Comparison of ENCODE assay signal across 14 mouse cellular contexts in the genomic region with DNA sequence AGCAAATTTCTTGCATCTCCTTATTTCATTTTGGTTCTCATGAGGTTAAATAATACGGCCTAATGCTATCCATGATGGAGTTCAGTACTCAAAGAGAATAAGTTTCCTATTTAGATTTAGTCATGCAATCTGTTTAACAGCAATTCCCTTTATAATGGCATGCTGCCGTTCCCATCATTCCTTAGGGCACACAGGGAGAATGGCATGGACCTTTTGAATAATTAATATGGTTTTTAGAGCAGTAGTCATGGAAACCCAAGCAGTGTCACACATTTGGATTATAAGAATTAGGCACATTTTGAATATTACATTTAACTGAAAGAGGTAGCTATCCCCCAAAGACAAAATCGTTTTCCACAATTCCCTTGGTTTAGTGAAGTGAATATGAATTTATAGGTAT.
"Had no signal": no experiment of that assay in that cellular context is flagged by ENCODE, and none has a peak within 500 bp of the region (broad histone marks: within the 10 kb centered on the region; RNA-seq: fewer than 3 reads in every experiment).

No protein-coding gene starts in this region.

- H3K4me2 ChIP-seq: limb, embryonic 12.5 days; limb, embryonic 15.5 days; liver, embryonic 11.5 days; lung, embryonic 14.5 days had no signal

- H3K9ac ChIP-seq: limb, embryonic 12.5 days; limb, embryonic 15.5 days; liver, embryonic 14.5 days; liver, postnatal 0 days; lung, embryonic 14.5 days had no signal

- DNase-seq: kidney, adult 18-20 months; kidney, adult 9 months; kidney, postnatal 14 days; kidney, postnatal 4 days; left cerebral cortex, postnatal 4 days; liver, postnatal 0 days; lung, embryonic 14.5 days; thymus, postnatal 25 days had no signal

- H3K9me3 ChIP-seq: limb, embryonic 12.5 days; limb, embryonic 15.5 days had no signal

- H3K36me3 ChIP-seq: limb, embryonic 12.5 days; limb, embryonic 15.5 days had no signal

- H3K4me3 ChIP-seq: limb, embryonic 12.5 days; limb, embryonic 15.5 days had no signal

- ATAC-seq: liver, postnatal 0 days; lung, postnatal 0 days had no signal

- H3K27ac ChIP-seq: limb, embryonic 12.5 days; limb, embryonic 15.5 days; liver, embryonic 14.5 days; macrophage had no signal

- H3K27me3 ChIP-seq: limb, embryonic 12.5 days; limb, embryonic 15.5 days had no signal

- H3K4me1 ChIP-seq: limb, embryonic 12.5 days; limb, embryonic 15.5 days had no signal
